In genomic region chr10:20857413-20857812, GRCm38 (mm10) we compare ENCODE assay signal across 18 mouse cellular contexts.
"Had no signal": no experiment of that assay in that cellular context is flagged by ENCODE, and none has a peak within 500 bp of the region (broad histone marks: within the 10 kb centered on the region; RNA-seq: fewer than 3 reads in every experiment).

No protein-coding gene starts in this region.

- H3K4me3 ChIP-seq: liver, embryonic 15.5 days; lung, embryonic 15.5 days; megakaryocyte, embryonic 14.5 days; midbrain, embryonic 13.5 days; midbrain, embryonic 15.5 days; neural tube, embryonic 12.5 days had no signal

- H3K27ac ChIP-seq: liver, embryonic 15.5 days; lung, embryonic 15.5 days; macrophage; midbrain, embryonic 13.5 days; midbrain, embryonic 15.5 days; neural tube, embryonic 12.5 days had no signal

- H3K4me1 ChIP-seq: liver, embryonic 15.5 days had no signal

- H3K9me3 ChIP-seq: liver, embryonic 15.5 days; lung, embryonic 15.5 days; midbrain, embryonic 13.5 days; midbrain, embryonic 15.5 days; neural tube, embryonic 12.5 days had no signal

- ATAC-seq: liver, postnatal 0 days; lung, postnatal 0 days; midbrain, embryonic 13.5 days; midbrain, embryonic 15.5 days had no signal

- H3K9ac ChIP-seq: liver, embryonic 15.5 days; liver, postnatal 0 days; lung, embryonic 15.5 days; midbrain, embryonic 13.5 days; midbrain, embryonic 15.5 days; neural tube, embryonic 12.5 days had no signal

- H3K36me3 ChIP-seq: liver, embryonic 15.5 days; lung, embryonic 15.5 days; midbrain, embryonic 13.5 days; midbrain, embryonic 15.5 days; neural tube, embryonic 12.5 days had no signal

- DNase-seq: liver, postnatal 0 days; lung, adult 2 months; lung, postnatal 14 days; lung, postnatal 36 days; right cerebral cortex, postnatal 14 days; spleen, adult 18-20 months; thymus, adult 2 months; thymus, postnatal 14 days; thymus, postnatal 4 days had no signal

- H3K4me2 ChIP-seq: liver, embryonic 15.5 days; lung, embryonic 15.5 days; midbrain, embryonic 11.5 days; midbrain, embryonic 13.5 days; midbrain, embryonic 15.5 days; neural tube, embryonic 12.5 days had no signal

- H3K27me3 ChIP-seq: lung, embryonic 15.5 days; megakaryocyte, embryonic 14.5 days; midbrain, embryonic 13.5 days; midbrain, embryonic 15.5 days; neural tube, embryonic 12.5 days had no signal
